Mouse (Mus musculus) v-Abl transformed pro-B cells (cell line): ENCODE results near the gene Tex2.

Experiments used
- in situ Hi-C, 2 experiments: fragments of 400-800 bp; cut with MboI; formaldehyde crosslinking; loops; one replicate each; pipeline ENCODE4 v1.15.1; 2025; ENCODE audit not compliant: unreplicated experiment in 2 of 2

Gene Tex2

DNA sequence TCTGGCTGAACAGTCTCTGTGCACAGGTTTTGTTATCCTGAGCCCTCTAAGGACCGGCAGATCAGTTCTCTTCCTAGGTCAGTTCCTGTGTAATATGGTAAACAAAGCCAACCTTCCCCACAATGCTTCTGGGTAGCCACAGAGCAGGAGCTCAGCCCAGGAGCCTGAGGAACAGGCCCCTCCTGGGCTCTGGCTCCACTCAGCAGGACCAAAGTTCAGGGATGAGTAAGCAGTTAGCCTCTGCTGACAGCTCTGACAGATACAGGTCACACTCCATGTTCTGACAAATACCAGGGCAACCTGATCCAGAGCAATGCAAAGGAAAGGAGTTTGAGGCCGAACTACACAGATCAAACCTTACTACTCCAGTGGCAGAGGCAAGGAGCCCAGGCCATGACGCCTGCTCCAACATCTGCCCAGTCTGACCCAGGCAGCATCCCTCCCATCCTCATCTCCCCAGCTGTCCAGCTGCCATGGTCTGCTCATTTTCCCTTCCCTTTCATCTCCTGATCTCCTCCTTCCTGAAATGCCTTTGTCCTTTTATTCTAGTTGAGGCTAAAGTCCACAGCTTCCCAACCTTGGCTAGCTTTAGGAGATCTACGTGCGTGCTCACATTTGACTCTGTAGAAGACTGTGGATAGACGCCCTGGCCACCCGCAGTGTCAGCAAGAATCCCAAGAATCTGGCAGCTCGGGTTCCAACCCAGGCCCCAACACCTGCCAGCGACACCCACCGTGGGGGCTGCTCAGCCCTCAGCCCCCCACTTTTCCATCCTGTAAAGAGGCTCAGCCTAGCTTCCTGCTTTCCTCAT, 57.2 kb downstream of the Tex2 start:
- in situ Hi-C loops: no loop called here

DNA sequence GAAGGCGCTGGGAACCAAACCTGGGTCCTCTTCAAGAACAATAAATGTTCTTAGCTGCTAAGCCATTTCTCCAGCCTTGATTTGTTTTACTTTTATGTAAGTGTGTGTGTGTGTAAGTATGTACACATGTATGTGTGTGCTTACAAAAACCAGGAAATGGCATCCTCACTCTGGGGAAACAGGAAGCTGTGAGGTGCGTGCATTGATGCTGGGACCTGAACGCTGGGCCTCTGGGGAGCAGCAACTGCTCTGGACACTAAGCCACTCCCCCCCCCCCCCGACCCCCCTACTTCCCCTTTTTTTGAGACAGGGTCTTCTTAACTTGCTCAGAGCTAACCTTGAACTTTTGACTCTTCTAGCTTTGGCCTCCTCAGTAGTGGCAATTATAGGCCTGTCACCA, 62.8 kb downstream of the Tex2 start:
- in situ Hi-C loops: no loop called here

DNA sequence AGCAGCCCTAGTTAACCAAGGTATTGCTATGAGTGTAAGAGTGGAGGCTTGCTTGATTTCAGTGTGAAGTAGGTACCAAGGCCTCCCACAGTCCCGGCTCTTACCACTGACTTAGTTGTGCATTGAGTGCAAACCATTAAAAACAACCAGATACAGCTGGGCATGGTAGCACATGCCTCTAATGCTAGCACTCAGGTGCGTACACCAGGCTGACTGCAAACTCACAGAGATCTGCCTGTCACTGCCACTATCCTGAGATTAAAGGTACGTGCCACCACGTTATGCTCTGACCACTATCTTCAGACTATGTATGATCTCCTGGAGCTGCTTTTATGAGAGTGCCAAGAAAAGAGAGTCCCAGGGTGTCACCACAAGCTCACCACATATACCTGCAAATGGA, 67.1 kb downstream of the Tex2 start:
- in situ Hi-C loops: no loop called here

DNA sequence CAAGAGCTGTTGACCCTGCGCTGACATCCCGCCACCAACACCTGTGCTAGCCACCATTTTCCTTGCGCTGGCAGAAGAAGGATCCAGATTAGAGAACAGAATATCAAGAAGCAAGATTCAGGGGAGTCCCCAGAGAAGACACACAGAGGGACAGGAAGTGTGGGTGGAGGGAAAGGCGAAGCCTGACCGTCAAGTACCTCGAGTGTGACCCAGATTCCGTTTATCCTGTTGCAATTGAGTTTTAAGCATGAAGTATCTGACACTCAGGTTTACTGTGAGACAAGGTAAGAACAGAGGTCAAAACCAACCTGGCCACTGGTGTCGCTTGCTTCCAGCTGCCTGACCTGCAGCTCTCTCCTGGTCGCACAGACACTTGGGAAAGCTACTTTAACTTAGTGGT, 68.3 kb downstream of the Tex2 start:
- in situ Hi-C loops: no loop called here

DNA sequence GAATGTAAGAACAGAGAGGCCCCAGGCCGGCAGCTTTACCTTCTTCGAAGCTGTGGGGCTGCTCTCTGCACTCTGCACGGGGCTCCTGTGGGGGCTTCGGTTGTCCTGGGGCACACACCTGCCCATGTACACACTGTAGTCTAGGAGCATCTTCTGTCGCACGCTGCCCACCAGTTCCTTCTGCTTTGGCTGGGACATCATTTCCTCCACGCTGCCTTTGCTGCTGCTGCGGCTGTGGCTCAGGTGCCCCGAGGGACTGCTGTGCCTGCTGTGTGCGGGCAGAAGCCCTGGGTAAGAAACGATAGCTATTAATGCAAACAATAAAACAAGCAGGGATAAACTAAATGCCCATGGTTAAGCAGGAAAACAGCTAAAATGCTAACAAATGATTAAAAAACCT, 69.1 kb downstream of the Tex2 start:
- in situ Hi-C loops: no loop called here

DNA sequence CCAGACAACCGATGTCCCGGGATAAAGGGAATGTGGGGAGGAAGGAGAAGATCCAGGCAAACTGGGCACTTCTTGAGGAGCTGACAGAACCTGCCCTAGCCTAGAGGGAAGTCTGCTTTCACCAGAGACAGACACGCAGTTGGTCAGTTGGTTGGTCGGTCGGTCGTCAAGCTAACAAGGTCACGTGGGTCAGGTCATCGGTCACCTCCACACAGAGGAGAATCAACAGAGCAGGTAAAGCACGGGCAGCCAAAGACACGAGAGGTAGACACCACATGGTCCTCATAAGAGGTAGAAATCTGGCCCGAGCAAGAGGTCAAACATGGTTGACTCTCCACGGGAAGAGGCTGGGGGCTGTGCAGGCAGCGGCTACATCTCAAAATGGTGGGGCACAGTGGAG, 70.2 kb downstream of the Tex2 start:
- in situ Hi-C loops: no loop called here

DNA sequence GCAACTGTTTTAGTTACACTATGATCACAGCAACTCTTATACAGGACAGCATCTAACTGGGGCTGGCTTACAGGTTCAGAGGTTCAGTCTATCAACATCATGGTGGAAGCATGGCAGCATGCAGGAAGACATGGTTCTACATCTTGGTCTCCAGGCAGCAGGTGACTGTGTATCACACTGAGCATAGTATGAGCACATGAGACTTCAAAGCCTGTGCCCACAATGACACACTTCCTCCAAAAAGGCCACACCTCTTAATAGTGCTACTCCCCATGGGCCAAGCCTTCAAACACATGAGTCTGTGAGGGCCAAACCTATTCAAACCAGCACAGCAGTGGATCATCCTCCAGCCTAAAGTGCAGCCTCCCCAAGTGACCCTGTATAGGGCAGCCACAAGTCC, 70.8 kb downstream of the Tex2 start:
- in situ Hi-C loops: no loop called here

DNA sequence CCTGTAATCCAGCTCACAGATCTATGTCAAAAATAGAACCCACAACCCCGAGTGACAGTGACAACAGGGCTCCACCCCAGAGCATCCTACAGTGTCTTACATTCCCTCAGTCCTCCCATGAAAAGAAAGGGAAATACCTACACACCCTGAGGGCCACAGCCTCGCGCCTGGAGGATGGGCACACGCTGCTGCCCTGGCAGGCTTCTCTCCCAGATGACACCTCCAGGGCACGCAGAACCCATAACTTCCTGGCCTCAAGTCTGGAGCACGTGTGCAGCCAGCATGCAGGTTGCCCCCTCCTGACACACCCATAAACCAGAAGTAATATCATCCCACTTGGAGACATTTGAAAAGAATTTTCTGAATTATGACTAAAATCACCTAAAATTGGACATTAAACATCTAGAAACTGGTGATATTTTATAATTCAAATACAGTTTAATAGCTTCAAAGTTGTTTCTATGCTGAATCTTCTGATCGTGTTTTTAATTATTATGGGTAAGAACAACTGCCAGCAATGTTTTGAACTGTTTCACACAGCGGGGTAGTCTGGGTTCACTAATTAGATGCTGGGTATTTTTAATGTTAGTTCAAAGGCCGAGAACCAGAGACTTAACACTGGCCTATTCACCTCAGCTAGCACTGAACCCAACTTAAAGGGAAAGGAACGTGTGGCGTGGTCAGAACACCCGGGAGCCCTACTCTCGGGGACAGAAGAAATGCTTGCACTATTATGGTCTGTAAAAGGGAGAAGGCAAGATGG, 72.5 kb downstream of the Tex2 start:
- in situ Hi-C loops: no loop called here

DNA sequence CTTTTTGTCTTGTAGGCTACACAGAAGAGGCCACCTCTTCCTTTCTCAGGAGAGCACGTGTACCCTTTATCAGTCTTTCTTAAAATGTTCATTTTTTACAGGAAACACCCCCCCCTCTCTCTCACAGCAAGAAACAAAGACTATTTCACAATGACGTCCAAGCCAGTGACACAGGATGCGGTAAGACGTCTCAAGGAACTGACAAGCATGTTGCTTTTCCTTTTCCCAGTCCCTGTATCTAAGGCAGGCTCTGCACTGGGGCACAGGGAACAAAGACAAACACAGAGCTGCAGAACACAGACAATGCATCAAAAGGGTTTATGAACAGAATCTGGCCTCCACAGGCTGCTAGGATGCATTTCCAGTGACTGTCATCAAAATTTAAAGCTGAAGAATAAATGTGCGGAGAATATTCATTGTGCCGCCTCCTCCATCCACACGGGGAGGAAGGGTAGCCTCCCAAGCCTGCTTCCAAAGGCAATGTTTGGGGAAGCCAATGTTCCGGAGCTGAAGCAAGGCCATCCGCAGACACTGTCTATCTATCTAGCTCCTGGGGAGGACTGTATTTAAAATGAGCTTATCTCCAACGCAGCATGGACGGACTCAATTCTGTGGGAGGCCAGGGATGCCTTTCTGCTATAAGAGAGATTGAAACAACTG, 76.8 kb downstream of the Tex2 start:
- in situ Hi-C loops: no loop called here

DNA sequence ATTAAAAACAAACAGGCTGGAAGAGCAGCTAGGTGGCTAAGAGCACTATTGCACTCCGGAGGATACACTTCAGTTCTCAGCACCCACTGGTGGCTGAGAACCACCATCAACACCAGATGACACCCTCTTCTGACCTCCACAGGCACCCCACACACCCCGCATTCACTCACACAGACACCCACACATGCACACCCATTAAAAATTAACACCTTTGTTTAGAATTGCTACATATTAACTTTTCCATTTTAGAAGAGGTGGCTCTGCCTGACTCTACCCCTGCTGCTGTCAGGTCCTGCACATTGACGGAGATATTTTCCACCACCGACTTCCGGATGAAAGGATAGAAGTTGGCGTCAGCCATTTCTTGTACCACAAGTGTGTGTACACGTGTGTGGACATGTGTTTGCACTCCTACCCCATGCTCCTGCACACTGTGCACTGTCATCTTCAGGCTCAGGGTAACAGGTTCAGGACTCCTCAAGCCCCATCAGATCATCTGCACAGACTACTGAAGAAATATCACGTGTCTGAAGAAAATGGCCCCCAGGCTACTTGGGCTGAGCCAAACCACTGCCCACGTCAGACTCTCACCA, 77.5 kb downstream of the Tex2 start:
- in situ Hi-C loops: no loop called here

DNA sequence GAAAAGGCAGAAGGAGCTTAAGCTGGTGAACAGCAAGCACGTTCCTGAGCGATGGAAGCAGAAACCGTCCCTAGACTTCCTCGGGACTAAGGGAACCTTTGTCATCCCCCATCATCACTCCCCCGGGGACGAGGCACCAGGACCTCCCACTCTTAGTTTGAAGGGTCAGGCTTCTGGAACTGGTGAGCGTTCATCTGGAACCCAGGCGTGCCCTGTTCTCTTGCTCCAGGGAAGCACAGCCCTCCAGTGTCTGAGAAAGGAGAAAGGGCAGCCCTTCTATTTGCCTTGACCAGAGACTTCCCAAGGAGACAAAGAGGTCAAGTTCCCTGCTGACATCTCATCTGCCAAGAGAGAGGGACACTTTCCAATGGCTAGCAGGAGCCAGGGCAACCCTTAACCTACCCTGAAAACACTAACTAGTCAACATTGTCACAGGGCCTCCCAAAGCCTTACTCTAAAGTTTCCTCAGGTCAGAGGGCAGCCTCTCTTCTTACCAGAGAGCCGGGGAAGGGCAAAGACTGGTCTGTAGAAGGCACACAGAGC, 80.9 kb downstream of the Tex2 start:
- in situ Hi-C loops: no loop called here

DNA sequence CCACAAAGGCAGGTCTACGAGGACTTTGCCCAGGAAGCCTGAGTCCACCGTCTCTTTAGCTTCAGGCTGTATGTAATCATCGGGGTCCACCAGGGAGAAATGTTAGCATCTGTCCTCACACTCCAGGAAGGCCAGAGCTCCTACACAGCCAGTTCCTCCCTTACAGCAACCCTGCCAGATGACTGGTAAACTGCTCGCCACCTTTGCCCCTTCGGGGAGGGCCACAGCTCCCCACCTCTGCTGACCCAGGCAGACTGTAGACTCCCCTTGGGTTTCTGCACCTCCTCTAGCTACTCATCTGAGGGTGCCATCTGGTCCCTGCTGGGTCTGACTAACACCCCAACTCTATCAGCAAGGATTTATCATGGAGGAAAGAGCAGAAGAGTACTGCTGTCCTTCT, 83.4 kb downstream of the Tex2 start:
- in situ Hi-C loops: no loop called here

DNA sequence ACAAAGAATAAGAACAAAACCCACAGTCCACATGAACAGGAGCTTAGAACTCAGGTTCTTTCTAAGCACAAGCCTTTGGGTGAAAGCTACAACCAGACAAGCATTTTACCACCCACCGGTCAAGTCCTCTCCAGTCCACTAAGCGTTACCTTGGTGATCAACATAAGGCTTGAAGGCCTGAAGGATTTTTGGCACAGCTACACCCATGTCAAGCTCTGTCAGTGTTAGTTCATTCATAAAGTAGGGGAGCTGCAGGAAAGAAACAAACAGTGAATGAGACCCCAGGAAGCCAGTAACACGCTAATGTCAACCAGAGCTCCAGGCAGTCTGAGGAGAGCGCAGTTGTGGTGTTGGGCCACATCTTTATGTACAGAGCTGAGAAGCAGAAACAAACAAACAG, 84.1 kb downstream of the Tex2 start:
- in situ Hi-C loops: no loop called here

DNA sequence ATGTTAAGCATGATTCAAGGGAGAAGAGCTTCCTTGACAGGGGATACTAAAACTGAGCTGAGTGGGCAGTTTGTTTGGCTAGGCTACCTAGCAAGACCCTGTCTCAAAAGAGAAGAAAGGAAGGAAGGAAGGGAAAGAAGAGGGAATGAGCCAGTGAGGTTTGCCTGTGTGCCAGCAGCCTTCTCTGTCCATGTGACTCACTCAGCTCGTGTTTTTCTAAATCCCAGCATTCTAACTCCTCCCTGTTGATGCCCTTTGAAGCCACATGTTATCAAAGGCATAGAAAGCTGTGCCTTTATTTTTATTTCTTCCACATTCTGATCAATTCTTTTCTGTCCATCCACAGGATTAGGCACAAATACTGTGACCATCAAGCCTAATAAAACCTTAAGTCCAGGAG, 85.3 kb downstream of the Tex2 start:
- in situ Hi-C loops: no loop called here

DNA sequence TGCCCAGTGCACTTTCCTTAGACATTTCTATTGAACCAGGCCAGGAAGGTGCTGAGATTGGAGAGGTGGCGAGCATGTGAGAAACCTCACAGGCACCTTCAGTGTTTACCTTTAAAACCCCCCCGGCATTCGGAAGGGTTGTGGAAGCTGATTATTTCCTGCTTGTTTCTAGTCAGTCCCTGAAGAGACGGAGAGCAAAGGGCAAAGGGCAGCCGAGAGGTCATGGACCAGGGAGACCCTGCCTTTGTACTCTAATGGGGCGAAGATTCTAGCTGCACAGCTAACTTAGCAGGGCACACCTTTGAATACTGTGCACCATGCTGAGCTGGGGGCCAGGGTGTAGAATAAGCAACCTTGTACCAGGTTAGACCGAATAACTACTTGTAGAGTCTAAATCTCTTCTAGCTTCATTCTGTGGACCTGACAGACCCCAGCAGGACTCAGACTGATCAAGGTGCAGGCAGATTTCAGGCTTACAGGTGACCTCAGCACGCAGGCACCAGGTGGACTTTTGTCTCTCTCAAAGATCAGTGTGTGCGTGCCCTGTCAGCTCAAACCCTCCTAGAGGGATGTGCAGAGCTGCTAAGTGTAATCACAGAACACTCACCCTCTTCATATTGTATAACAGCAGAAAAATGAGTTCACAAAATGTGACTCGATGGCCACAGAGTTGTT, 85.9 kb downstream of the Tex2 start:
- in situ Hi-C loops: no loop called here

DNA sequence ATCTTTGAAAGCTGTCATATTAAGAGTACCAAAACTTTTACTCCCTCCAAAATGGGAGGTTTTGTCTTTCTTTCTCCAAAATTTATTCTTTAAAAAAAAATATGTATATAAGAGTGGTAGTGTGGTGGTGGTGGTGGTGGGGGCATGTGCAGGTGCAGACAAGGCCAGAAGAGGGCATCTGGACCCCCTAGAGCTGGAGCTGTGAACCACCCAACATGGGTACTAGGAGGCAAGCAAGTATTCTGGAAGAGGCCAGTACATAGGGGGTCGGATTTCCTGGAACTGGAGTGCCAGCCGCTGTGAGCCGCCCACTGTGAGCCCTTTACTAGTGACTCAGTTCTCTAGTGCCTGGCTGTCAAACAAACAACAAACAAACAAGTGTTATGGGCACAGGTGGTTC, 90.7 kb downstream of the Tex2 start:
- in situ Hi-C loops: loop anchor here in 1 of 2 experiments (25.0 kb wide), 1 partner anchor 240 kb away; the partner anchor contains the start of genes Milr1 and Pecam1

DNA sequence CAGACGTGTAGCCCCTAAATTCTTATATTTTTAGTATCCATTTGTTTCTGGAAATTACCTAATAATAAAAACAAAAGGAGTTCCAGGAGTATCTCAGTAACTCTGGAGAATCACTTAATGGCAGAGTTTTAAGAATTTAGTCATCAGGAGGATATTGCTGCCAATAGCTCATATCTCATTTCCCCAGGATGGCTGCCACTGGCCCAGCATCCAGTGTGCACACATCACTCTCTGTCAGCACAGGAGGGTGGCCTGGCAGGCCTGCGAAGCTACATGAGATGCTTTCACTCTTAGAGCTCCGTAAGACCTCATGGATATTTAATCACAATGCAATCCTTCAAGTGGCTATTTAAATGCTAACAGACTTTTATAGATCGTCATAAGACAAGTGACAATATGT, 91.6 kb downstream of the Tex2 start:
- in situ Hi-C loops: loop anchor here in 1 of 2 experiments (25.0 kb wide), 1 partner anchor 241 kb away; the partner anchor contains the start of genes Milr1 and Pecam1

DNA sequence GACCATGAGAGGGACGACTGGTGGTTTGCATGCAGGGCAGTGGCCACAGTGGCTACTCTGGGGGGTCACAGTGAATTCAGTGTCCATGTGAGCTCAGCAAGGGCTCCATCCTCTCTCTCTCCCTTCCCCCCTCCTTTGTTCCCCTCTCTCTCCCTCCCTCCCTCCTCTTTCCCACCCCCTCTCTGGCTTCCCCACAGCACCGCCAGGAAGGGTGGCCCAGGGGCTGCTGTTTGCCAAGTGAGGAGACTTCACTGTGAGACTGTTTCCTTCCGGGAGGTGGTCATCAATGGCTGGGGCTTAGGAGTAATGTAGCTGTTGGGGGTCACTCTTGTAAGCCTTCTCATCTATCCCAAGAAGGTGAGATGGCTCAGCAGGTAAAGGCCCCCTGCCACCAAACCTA, 92.8 kb downstream of the Tex2 start:
- in situ Hi-C loops: loop anchor here in 1 of 2 experiments (25.0 kb wide), 1 partner anchor 242 kb away; the partner anchor contains the start of genes Milr1 and Pecam1

DNA sequence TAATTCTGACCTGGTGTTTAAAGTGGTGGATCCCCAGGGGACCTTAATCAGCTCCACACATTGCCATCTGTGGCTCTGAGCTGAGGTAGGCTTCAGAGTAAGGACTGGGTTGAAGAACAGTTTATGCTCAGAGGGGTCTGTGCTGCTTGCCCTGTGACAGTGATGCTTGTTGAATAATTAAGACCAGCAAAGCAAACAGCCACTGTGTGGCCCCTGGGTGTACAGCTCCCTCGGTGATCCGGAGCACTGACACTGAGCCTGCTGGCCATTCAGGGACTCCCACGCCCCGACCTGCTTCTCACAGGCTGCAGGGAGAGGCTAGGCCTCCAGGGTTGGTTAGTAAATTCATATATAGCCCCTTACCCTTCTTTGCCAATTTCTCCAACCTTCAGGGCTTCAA, 93.7 kb downstream of the Tex2 start:
- in situ Hi-C loops: loop anchor here in 1 of 2 experiments (25.0 kb wide), 1 partner anchor 243 kb away; the partner anchor contains the start of genes Milr1 and Pecam1

DNA sequence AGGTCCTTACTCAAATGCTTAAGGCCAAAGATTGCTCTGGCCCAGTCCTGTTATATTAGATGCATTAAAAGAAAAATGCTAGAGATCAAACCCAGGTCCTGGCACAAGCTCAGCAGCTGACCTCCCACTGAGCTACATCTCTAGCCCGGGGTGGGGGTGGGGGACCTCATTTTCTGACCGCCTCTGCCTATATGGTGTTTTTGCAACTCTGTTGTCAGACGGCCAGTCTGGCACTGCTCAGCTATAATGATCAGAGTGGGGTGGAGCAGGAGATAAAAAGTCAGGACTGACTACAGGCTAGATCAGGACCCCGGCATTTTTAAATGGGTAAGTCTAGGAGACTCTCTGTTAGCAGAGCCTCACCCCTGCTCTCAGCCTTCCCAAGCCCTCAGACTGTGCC, 94.8 kb downstream of the Tex2 start:
- in situ Hi-C loops: loop anchor here in 1 of 2 experiments (25.0 kb wide), 1 partner anchor 244 kb away; the partner anchor contains the start of genes Milr1 and Pecam1
